Mouse (Mus musculus): Measurements from ENCODE around the gene Psd.
A peak's percentile ranks its signal among the peaks of the same experiment; 100 is the strongest.

The Psd gene

GRCm38 (mm10) chr19:46326756-46327305 is at the start of gene Psd:
Gene Psd, minus strand, starts transcription at chr19:46327156.
- DNase-seq (ENCODE audit: low spot score in 2 of 2) = peak; percentile 56 to 61

- DNase-seq (ENCODE audit: low spot score in 2 of 2) = no peak
These were observed 48.9 kb upstream of the Psd start for GRCm38 (mm10) chr19:46375891-46376290.

- no peak for DNase-seq (ENCODE audit: low spot score in 2 of 2)
These were observed 48.5 kb upstream of the Psd start for GRCm38 (mm10) chr19:46375489-46375888.

GRCm38 (mm10) chr19:46374477-46375088 is 47.6 kb upstream of the Psd start:
- DNase-seq (ENCODE audit: low spot score in 2 of 2) = no peak

GRCm38 (mm10) chr19:46369204-46369603 is 42.2 kb upstream of the Psd start:
- peak in 1 of 2 experiments; percentile 54 for DNase-seq (ENCODE audit: low spot score in 2 of 2)

- no peak for DNase-seq (ENCODE audit: low spot score in 2 of 2)
These were observed 41.0 kb upstream of the Psd start for GRCm38 (mm10) chr19:46367798-46368590.

GRCm38 (mm10) chr19:46363294-46364009 is 36.5 kb upstream of the Psd start:
- DNase-seq (ENCODE audit: low spot score in 2 of 2) = no peak

- no peak for DNase-seq (ENCODE audit: low spot score in 2 of 2)
These were observed 35.1 kb upstream of the Psd start for GRCm38 (mm10) chr19:46362104-46362503.

- DNase-seq (ENCODE audit: low spot score in 2 of 2) = no peak
These were observed 31.4 kb upstream of the Psd start for GRCm38 (mm10) chr19:46358381-46358780.

- DNase-seq (ENCODE audit: low spot score in 2 of 2) = no peak
These were observed 30.7 kb upstream of the Psd start for GRCm38 (mm10) chr19:46357344-46358280.

GRCm38 (mm10) chr19:46356701-46357138 is 29.8 kb upstream of the Psd start:
- peak; percentile 79 to 82 for DNase-seq (ENCODE audit: low spot score in 2 of 2)

- no peak for DNase-seq (ENCODE audit: low spot score in 2 of 2)
These were observed 23.4 kb upstream of the Psd start, which contains the start of gene 2310034G01Rik for GRCm38 (mm10) chr19:46350168-46350932. Gene 2310034G01Rik, minus strand, starts transcription at chr19:46350302.

- no peak for DNase-seq (ENCODE audit: low spot score in 2 of 2)
These were observed 22.6 kb upstream of the Psd start for GRCm38 (mm10) chr19:46349550-46349949.

- DNase-seq (ENCODE audit: low spot score in 2 of 2) = peak; percentile 82 to 84
These were observed 22.0 kb upstream of the Psd start for GRCm38 (mm10) chr19:46348761-46349458.

GRCm38 (mm10) chr19:46347936-46348668 is 21.1 kb upstream of the Psd start:
- no peak for DNase-seq (ENCODE audit: low spot score in 2 of 2)

- DNase-seq (ENCODE audit: low spot score in 2 of 2) = no peak
These were observed 20.2 kb upstream of the Psd start for GRCm38 (mm10) chr19:46347146-46347545.

- DNase-seq (ENCODE audit: low spot score in 2 of 2) = no peak
These were observed 17.9 kb upstream of the Psd start for GRCm38 (mm10) chr19:46344710-46345419.

GRCm38 (mm10) chr19:46339287-46339971 is 12.5 kb upstream of the Psd start:
- no peak for DNase-seq (ENCODE audit: low spot score in 2 of 2)

Data from frontal cortex, postnatal 14 days (tissue).